Mouse (Mus musculus) R1 (cell line): ENCODE results near the gene Anp32e.
"Not testable (repeated sequence)": the region's sequence is repeated elsewhere in the genome, so short reads cannot be mapped to it uniquely, and the experiment has no call there.

ENCODE experiments used
- DNase-seq: peaks from one replicate; pipeline ENCODE4 v3.0.0-alpha.2; 2018; ENCODE audit warnings: low read depth, low spot score

The Anp32e gene

DNA sequence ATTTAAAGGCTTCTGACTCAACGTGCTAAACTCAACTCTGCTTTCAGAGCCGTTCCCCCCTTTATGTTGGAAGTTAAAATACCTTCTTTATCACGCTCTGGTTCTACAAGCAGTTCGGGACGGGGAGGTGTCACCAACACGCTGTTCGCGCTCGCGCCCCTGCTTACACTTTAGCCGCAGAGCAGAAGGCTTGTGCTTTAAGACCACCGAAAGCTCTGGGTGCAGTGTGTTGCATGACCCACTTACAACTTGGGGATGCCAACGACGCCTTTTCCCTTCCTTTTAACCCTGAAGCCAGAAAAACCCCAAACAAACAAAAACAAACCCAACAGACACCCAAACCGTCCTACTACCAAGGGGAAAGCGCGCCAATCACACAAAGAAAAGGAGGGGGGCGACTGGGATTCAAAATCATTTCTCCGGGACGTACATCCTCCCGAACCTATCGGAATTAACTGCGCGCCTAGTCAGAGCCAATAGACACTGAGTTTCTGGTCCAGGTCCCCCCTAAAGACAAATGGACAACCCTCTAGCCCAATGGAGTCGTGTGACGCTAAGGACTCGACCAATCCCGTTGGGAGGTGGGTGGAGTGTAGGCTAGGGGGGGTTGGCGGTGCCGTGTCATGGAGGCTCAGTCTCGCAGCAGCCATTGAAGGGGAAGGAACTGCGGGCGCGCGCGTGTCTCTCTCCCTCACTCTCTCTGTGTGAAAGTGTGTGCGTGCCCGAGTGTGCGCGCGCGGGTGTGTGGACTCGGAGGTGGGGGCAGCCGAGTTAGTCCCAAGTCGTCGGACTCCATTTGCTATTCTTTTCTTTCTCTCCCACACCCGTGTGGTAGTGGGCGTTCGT, at the start of gene Anp32e:
Gene Anp32e (plus strand): TSS at position 589 of the 846 bp plus-strand sequence.
- peak; percentile 100 for DNase-seq

DNA sequence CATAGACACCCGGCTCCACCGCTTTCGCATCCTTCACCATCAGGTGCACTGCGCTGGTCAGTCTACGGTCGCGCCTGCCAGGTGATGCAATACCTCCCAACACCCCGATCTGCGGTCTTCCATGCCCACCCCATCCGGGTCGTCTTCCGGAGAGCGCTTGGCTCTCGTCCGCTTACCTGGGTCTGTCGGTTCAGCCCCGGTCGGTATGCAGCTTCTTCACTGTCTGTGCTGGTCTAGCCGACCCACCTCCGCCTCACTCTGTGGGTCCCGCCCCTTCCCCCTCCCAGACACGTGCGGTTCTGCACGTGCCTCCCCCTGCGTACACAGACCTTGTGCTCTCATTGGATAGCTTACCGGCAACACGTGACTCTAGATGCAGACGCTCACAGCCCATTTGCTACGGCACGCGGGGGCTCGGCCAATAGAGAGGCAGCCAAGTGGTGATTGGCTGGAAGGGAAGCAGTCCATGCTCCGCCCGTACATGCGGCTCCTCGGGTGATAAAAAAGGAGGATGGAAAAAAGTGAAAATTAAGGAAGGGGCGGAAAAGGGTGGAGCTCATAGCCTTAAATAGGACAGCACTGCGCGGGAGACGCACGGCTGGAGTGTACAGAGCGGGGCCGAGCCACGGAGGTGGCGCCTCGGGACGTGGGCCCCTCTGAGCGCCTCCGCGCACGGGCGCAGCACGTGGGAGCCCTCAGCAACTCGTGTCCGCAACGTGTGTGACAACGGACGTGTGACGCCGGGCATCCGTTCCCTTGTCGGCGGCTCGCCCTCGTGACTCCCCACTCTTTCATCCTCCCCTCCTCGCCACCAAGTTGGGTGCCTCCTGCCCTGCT, 46.8 kb upstream of the Anp32e start, which contains the start of gene Ciart:
Gene Ciart (minus strand): TSS at position 273 of the 837 bp plus-strand sequence.
- peak; percentile 99 for DNase-seq

DNA sequence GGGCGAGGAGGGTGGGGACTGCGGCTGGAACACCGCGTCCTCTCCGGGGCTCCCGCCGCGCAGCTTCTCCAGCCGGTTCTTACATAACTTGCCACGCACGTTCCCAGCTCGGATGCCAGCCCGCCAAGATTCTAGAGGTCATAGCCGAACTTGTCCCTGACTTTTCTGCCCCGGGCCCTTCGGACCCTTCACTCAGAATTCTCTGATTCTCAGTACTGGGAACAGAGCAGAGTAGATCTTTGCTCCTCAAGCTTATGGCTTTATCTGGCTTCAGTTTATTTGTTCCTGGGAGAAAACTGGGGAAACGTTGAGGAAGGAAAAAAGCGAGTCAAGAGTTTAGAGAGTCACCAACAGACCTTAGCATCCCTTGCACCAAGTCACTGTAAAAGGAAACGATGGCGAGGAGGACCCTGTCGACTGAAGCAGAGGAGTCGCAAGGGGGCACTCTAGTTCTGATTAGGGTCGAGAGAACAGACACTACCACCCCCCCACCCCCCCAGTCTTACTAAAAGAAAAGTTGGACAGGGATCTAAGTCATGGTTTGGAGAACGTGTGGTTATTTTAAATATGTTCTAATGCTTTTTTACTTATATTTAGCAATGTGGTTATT, 46.1 kb upstream of the Anp32e start:
- DNase-seq = peak; percentile 59

DNA sequence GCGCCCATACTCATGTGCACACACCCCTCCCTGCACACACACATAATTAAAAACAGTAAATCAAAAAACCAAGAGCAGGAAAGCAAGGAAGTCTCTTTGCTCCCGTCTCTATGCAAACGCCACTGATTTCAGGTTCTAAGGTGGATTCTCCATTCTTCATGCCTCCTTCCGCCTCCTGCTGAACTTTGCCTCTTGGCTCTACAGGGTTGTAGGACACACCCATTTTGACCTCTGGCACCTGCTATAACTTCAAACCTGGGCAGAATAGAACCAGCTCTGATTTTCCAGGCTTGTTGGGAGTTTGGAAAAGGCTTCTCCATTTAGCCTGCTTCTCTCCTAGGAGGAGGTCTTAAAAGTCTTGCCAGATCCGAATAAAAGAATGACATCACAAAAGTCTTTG, 44.6 kb upstream of the Anp32e start:
- DNase-seq = no peak

DNA sequence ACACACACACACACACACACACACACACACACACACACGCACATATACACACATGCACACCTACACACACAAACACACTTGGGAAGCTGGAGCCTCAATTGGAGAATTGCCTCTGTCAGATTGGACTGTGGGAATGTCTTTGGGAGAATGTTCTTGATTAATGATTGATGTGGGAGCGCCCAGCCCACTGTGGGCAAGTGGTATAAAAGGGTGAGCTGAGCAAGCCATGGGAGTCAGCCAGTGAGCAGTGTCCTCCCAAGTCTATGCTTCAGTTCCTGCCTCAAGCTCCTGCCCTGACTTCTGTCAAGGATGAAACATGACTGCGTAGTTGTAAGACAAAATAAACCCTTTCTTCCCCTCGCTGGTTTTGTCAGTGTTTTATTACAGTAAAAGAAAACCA, 41.5 kb upstream of the Anp32e start:
- DNase-seq = no peak

DNA sequence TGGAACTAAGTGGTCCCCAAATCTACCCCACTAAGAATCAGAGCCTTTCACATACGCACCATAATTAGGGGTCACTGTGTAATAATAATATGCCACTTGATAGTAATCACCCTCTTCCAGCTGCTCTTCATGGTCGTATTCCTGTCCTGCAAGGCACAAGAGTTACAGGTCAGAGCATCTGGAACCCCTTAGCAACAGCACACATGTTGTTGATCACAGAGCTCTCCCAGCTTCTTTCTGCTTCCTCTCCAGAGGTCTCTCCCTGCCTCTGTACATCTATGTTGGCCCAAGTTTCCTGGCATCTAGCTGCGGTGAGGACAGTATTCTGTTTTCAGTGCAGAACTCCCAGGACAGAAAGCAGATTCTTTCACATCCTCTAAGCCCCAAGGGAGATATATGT, 39.4 kb upstream of the Anp32e start:
- no peak for DNase-seq

DNA sequence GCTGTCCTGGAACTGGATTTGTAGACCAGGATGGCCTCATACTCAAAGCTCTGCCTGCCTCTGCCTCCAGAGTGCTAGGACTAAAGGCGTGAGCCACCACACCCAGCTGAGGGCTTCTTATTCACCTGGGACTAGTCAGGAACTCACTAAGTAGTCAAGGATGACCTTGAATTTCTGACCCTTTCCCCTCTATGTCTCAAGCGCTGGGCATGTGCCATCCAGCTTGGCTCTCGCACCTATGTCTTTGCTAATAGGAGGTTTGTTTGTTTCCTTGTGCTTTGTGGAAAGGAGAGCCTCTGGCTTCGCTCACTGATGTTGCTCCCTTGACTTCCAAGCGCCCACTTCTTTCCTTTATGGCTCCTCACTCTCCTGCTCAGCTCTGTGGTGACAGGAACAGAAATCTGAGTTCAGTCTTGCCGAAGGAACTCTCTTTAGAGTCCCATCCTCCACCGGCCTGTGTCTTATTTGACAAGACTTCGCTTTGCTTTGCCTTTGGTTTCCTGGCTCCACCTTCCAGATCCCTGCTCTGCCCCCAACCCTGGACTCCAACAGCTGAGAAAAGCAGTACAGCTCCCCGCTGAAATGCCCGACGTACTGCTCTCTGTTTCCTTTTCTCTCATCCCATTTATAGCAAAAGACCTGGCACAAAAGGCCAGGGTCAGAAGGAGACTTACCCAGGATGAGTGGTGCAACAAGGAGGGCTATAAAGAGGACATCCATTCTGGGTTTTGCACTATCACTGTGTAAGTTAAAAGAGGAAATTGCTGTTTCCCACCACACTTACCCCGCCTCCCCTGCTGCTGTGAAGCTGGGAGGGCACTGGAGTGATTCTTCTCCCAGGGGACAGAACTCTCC, 37.6 kb upstream of the Anp32e start, which contains the start of gene BC028528:
Gene BC028528 (minus strand): TSS at position 795 of the 855 bp plus-strand sequence.
- peak; percentile 71 for DNase-seq

DNA sequence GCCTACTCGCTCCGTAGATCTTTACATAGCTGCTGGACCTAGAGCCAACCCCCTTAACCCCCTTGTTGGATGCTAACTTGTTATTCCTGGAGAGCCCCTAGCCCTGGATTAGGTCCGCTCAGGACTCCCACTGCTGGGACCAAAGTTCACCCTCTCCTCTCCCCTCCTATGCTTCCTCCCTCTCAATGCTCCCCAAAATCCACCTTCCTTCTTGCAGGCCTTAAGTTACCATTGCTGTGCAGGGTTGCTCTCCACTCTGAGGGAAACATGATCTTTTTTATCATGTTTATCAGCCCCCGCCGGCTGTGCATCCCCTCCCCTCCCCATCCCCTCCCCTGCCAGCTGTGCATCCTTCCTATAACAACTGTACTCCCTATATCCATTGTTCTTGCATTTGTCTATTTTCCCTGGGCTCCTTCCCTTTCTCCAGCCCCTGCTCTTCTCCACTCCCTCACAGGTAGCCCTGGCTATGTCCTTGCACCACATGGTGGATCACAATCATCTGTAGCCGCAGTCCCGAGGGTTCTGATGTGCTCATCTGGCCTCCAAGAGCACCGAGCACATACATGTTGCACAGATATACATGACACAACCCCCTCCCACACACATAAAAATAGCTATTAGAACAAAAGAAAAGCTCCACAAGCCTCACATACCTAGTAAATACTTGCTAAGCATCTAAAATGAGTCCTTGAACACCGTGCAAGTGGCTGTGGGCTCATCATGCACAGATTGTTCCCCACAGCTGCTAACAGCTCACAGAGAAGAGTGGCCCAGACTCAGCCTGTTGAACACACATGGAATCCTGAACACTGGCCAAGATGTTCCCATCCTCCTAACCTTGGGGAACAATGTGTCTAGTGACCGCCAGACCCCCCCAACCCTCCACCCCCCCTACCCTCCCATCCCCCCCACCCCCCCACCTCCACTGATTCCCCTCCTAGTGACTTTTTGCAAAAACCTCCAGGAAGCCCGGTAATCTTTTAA, 36.7 kb upstream of the Anp32e start:
- peak; percentile 76 for DNase-seq

DNA sequence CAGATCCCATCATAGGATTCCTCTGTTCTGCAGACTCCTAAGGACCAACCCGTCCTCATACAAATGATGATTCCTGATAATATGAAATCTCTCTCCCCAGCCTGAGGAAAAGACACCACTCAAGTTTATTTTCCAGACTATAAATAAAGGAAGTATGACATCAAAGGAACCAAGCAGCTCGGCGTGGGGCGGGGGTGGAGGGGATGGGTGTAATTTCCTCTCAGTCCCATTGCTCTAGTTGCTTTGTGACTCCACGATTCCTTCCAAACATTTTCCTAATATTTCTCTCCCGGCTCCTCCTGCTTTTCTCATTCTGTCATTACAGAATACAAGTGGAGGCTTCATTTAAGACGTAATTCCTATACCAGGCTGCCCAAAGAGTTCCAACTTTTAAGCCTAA, 35.9 kb upstream of the Anp32e start:
- DNase-seq = no peak

DNA sequence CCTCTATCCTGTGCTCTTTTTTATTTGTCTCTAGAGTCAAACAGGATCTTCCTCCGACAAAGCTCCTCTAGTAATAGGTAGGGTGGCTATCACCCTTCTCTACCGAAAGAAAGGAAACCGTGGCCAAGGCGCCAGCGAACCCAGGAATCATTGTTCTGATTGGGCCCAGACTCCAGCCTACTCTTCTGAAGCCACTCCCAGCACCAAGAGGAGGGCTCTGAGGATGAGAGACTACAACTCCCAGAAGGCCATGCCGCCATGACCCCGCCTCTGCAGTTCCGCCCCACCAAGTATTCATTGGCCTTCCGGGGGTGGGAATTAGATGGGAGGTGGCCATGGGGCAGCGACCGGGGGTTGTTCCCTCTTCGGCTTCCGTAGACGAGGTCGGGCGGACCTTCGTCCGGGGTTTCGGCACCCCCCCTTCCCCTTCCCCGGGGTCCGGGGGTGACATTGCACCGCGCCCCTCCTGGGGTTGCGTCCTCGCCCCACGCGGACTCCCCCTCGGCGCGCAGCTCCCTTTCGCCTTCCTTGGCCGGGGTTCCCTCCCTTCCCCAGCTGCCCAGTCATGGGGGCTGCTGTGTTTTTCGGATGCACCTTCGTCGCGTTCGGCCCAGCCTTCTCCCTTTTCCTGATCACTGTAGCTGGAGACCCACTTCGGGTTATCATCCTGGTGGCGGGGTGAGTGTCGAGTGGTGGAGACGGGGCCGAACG, 35.3 kb upstream of the Anp32e start, which contains the start of gene Aph1a:
Gene Aph1a (plus strand): TSS at position 364 of the 711 bp plus-strand sequence.
- peak; percentile 99 for DNase-seq

DNA sequence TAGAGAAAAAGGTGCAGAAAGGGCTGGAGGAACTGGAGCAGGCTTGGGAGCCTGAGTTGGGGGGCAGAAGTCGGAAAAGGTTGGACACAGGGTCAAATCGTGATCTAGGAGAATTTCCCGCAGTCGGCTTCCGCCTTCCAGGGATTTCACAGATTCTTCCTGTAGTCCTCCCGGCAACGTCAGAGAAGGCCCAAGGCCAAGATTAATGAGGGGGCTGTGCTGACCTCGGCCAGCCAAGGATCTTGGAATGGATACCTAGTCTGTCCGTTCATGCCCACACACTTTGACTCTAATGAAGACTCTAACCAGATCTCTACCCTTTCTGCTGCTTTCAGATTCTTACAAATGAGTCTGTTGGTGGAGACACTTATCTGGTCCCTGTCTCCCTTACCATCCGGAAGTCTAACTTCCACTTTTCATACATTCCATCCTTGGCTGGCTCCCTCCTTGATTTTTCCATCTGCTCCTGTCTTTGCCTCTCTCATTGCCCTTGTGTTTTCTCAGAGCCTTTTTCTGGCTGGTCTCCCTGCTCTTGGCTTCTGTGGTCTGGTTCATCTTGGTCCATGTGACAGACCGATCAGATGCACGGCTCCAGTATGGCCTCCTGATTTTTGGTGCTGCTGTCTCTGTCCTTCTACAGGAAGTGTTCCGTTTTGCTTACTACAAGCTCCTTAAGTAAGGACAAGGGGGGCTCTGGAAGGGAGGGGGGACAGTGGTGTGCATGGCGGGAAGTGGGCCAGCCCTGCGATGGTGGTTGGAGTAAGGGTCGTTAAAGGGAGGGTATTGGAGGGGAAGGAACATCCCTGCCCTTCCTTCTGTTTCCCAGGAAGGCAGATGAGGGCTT, 34.5 kb upstream of the Anp32e start:
- peak; percentile 47 for DNase-seq

DNA sequence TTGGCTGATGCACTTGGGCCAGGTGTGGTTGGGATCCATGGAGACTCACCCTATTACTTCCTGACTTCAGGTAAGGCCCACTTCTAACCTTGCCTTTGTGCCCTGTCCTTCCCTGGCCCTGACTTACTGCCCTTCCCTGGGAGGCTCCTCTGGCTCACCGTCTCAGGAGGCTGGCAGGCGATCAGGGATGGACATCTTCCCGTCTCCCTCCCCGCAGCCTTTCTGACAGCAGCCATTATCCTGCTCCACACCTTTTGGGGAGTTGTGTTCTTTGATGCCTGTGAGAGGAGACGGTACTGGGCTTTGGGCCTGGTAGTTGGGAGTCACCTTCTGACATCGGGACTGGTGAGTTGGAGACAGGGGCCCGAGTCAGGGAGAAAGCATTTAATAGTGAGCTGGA, 33.5 kb upstream of the Anp32e start:
- DNase-seq = not testable (repeated sequence)

DNA sequence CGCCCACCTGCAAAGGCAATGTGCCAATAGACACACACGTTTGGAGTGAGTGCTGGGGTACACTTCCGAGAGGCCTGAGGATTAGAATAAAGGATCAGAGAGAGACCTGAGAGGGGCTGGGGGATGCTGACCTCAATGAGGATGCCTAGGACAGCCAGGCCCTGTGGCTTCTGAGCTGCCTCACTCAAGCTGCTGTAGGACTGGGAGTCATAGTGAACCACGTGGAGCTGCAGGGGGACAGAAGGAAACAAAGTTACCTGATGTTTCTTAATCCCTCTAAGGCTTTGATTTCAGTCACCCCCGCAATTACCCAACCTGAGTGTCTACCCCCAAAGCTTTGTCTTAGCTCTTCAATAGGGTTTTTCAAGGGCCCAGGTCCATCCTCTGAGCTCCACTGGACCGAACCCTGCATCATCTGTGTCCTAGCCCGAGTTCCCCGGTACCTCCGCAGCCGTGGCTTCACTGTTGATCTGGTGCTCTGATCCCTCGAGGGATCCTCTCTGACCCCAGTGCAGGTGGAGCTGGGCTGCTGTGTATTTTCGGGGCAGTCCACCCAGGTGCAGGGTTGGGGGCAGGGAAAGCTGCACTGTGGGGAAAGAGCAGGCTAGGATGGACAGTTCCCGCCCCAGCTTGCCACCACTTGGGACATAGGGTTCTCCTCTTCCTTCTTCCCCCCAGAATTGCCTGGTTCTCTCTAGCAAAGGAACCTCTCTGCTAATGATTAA, 29.1 kb upstream of the Anp32e start:
- DNase-seq = no peak

DNA sequence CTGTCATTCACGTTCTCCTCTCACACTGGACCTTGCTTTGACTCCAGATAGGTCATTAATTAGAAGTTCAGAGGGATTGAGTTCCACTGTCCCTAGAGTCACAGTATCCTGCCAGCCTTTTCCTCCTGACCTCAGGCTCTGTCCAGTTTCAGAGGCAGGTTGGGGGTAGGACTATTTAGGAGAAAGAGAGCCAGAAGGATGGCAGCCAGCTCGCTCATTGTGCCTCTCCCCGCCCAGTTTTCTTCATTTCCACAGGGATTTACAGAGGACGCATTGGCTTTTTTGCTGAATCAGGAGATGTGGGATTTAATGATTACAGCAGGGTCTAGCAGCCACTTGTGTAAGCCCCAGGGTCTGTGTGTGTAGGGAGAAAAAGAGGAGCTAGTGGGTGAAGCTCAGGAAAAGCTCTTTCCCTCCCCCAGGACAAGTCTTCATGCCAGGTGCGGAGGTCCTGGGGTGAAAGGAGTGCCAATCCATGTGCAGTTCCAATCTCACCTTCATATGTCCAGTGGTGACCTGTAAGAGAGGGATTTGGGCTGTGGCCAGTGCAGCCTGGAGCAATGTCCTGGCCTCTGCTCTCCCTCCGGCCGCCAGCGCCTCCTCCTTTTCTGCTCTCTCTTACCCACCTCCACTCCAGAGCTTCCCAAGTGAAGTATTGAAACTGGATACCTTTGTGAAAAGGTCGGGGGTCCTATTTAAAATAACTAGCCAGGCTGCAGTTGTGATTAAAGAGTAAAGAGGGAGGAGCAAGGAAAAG, 27.3 kb upstream of the Anp32e start:
- no peak for DNase-seq

DNA sequence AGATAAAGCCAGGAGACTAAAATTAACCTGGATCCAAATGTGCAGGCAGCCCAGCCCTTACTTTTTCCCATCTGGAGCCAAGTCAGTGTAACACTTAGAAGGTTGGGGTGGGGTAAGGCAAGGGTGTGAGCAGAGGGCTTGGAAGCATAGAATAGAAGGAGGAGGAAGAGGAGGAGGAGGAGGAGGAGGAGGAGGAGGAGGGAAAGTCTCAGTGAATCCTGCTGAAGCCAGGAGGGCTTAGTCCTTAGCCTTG, 26.7 kb upstream of the Anp32e start:
- DNase-seq = no peak

DNA sequence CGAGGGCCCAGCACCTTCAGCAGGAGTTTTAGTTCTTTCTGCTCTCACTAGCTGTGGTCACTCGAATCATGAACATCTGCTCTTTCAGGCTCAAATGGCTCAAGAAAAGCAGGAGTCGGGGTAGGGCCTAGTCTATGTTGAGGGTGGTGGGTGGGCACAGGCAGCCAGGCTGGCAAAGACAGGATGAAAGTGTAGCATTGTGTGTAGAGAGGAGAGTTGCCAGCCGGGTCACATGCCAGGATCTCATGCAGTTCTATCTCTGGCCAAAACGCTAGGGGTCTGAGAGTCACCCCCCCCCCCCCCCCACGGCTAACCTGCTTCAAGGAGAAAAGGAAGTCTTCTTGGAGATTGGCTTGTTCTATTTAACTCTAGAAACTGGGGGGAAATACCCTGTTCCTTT, 26.4 kb upstream of the Anp32e start:
- DNase-seq = no peak
